Mouse (Mus musculus) lung, embryonic 16.5 days (tissue): Measurements from ENCODE around the gene Styk1. TPM values are rescaled to one million over a fixed set of nuclear protein-coding genes. Genes with fewer than 3 reads are reported as not detected.

Source experiments
- ATAC-seq: fragments of 200-750 bp; cut with Nextera tagmentation; 2 replicates; pipeline ENCODE4 v1.8.0; 2017; ENCODE audit warnings: low read depth, mild to moderate bottlenecking, moderate library complexity
- H3K27ac ChIP-seq: fragments of 300-500 bp; sonication (generic); 2 replicates; pipeline ENCODE4 v1.5.1; 2014; ENCODE audit warnings: mild to moderate bottlenecking, control low read depth, low read length
- H3K27me3 ChIP-seq: fragments of 300-500 bp; sonication (generic); 2 replicates; pipeline ENCODE4 v1.6.1; 2014; ENCODE audit warnings: low read depth, low read length, mixed read lengths; ENCODE audit not compliant: control insufficient read depth, insufficient read depth
- H3K36me3 ChIP-seq: fragments of 300-500 bp; sonication (generic); 2 replicates; pipeline ENCODE4 v1.6.1; 2014; ENCODE audit warnings: low read length; ENCODE audit not compliant: control insufficient read depth, insufficient read depth
- H3K4me1 ChIP-seq: fragments of 300-500 bp; sonication (generic); replicated peaks from 2 replicates; pipeline ENCODE4 v1.6.1; 2014; ENCODE audit warnings: low read length, mixed read lengths; ENCODE audit not compliant: control insufficient read depth, insufficient read depth
- H3K4me2 ChIP-seq: fragments of 300-500 bp; sonication (generic); 2 replicates; pipeline ENCODE4 v1.6.1; 2014; ENCODE audit warnings: low read depth, low read length, control low read depth
- H3K4me3 ChIP-seq: fragments of 300-500 bp; sonication (generic); 2 replicates; pipeline ENCODE4 v1.5.1; 2014; ENCODE audit warnings: mild to moderate bottlenecking, low read length, control low read depth
- H3K9ac ChIP-seq: fragments of 300-500 bp; sonication (generic); 2 replicates; pipeline ENCODE4 v1.6.1; 2014; ENCODE audit warnings: low read length, control low read depth
- H3K9me3 ChIP-seq: fragments of 300-500 bp; sonication (generic); 2 replicates; pipeline ENCODE4 v1.6.1; 2016; ENCODE audit warnings: low read length; ENCODE audit not compliant: control insufficient read depth
- WGBS: fragments of 180-500 bp; shearing (Covaris S2); extraction: QIAGEN DNeasy Blood & Tissue Kit; methylation state at CpG from one replicate; pipeline ENCODE4 v1.1.7; 2014; 5-methylcytosine and 5-hydroxymethylcytosine counted together
- polyA plus RNA-seq: library from polyadenylated mRNA; unstranded; fragments of >200 nt; fragmentation: Nextera tagmentation; extraction: Ambion mirVana; gene quantifications from 2 replicates; pipeline ENCODE4 v1.2.1, GENCODE M21; 2015

The Styk1 gene
- polyA plus RNA-seq, 1 experiment from 2014 or later: 1.1 TPM

DNA sequence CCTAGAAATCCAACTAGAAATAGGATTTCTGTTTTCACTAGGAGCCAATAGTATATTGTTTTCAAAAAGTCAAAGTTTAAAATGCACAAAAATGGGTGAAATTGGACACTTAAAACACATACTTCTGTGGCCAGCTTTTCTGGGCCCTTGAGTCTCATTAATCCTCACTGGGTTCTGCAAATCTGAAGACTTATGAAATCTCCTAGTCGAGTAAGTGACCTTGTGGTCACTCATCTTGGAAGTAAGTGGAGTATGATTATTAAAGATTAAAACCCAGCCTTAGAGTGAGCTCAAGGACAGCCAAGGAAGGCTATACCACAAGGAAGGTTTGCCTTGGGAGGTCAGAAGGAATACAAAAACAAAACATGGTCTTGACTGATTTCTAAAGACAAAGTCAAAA is 83.1 kb downstream of the Styk1 start:
- no peaks in the 10 kb centered on the region for H3K36me3 ChIP-seq
- H3K4me1 ChIP-seq: no peaks in the 10 kb centered on the region
- no peaks in the 10 kb centered on the region for H3K27me3 ChIP-seq
- ATAC-seq: no peak
- no peak overlapping the region for H3K4me3 ChIP-seq
- H3K27ac ChIP-seq: no peak overlapping the region
- WGBS: 31% methylated on average over 1 of the region's 1 CpGs
- H3K9me3 ChIP-seq: no peaks in the 10 kb centered on the region
- H3K4me2 ChIP-seq: no peak overlapping the region
- H3K9ac ChIP-seq: no peak overlapping the region

DNA sequence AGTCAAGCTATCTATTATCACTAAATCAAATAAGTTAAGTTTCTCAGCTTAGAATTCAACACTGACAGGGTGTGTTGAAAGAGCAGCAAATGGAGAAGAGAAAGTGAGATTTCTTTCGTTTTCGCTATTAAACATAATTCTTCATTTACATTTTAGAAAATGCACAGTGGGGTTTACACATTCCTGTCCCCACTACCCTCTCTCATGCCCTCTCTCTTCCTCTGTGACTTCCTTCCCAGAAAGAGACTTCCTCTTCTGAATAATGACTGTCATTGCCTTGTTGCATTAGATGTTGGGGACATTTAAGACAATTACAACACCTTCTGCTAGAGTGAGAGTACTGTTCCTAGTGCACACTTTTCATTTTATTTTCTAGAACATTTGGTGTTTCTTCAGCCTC is 83.8 kb downstream of the Styk1 start:
- Histone ChIP-seq H3K27me3 (no peaks in the 10 kb centered on the region), H3K27ac (no peak overlapping the region), H3K9me3 (no peaks in the 10 kb centered on the region), H3K4me3 (no peak overlapping the region), H3K4me2 (no peak overlapping the region), H3K9ac (no peak overlapping the region), H3K36me3 (no peaks in the 10 kb centered on the region), H3K4me1 (no peaks in the 10 kb centered on the region)
- ATAC-seq: no peak
- WGBS: 90% methylated on average over 2 of the region's 2 CpGs

DNA sequence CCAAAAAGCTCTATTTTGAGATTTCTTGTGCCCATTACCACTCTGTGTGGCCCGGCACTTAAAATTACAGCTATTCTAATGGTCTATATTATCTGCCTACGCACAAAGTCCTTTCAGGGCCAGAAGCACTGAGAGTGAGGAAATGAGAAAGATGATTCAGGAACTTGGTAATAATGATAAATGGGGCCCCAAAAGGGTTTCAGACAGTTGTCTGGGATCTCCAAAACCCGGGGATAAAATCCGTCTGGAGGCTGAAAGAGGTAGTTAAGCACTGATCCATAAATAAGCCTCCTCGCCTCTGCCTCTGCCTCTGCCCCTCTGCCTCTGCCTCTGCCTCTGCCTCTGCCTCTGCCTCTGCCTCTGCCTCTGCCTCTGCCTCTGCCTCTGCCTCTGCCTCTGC is 89.2 kb downstream of the Styk1 start:
- Histone ChIP-seq H3K27me3 (no peaks in the 10 kb centered on the region), H3K4me1 (no peaks in the 10 kb centered on the region), H3K36me3 (no peaks in the 10 kb centered on the region), H3K27ac (no peak overlapping the region), H3K4me3 (no peak overlapping the region), H3K4me2 (no peak overlapping the region), H3K9ac (no peak overlapping the region), H3K9me3 (no peaks in the 10 kb centered on the region)
- WGBS: 81% methylated on average over 5 of the region's 5 CpGs
- ATAC-seq: no peak

DNA sequence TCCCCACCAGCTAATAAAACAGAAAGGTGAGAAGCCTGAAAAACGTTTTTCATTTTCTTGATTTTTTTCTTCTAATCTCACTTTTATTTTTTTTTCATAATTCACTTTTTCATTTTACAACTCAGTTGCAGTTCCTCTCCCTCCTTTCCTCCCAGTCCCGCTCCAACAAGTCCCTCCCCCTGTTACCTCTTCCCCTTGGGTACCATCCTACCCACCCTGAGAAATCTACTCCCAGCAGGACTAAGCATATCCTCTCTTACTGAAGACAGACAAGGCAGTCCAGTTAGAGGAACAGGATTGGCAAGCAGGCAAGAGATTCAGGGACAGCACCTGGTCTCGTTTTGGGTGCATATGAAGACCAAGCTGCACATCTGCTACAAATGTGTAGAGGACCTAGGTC is 90.6 kb downstream of the Styk1 start:
- Histone ChIP-seq H3K4me3 (no peak overlapping the region), H3K27ac (no peak overlapping the region), H3K9me3 (no peaks in the 10 kb centered on the region), H3K4me1 (no peaks in the 10 kb centered on the region), H3K27me3 (no peaks in the 10 kb centered on the region), H3K36me3 (no peaks in the 10 kb centered on the region), H3K9ac (no peak overlapping the region), H3K4me2 (no peak overlapping the region)
- 61% methylated on average over 3 of the region's 3 CpGs for WGBS
- no peak for ATAC-seq

DNA sequence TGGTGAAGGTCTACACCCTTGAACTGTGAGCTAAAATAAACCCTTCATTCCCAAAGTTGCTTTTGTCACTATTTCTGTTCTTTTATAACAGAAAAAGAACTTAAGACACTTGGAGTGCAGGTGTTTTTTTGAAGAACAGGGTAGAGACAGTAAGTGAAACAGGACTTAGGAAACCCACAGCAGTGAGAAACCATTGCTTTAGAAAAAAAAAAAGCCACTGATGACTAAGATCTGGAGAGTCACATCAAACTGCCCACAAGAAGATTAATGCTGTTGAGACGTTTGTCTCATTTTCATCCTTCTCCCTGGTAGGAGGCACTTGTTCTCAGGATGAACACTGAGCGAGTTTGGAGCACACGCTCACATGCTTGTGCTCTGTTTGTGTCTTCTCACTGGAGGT is 91.4 kb downstream of the Styk1 start:
- H3K4me3 ChIP-seq: no peak overlapping the region
- ATAC-seq: no peak
- H3K9me3 ChIP-seq: no peaks in the 10 kb centered on the region
- no peak overlapping the region for H3K27ac ChIP-seq
- no peak overlapping the region for H3K9ac ChIP-seq
- no peak overlapping the region for H3K4me2 ChIP-seq
- H3K4me1 ChIP-seq: no peaks in the 10 kb centered on the region
- 70% methylated on average over 3 of the region's 3 CpGs for WGBS
- no peaks in the 10 kb centered on the region for H3K36me3 ChIP-seq
- H3K27me3 ChIP-seq: no peaks in the 10 kb centered on the region

Other genes starting within 250 kb of the Styk1 start
- gene Klra2, start 106.2 kb downstream of the Styk1 start, polyA plus RNA-seq: 0.70 and 0.98 TPM in 2 replicates
- gene Magohb, start 60.4 kb downstream of the Styk1 start, polyA plus RNA-seq: 50.3 and 62.1 TPM in 2 replicates
- 29.6 and 32.8 TPM in 2 replicates for gene Ybx3, start 34.9 kb upstream of the Styk1 start, polyA plus RNA-seq
- not detected in 2 replicates for gene 5430401F13Rik, start 132.8 kb upstream of the Styk1 start, polyA plus RNA-seq
- not detected in 2 replicates for gene Gm6619, start 132.8 kb upstream of the Styk1 start, polyA plus RNA-seq